Mouse (Mus musculus): Measurements from ENCODE around the gene Lsamp.

DNA sequence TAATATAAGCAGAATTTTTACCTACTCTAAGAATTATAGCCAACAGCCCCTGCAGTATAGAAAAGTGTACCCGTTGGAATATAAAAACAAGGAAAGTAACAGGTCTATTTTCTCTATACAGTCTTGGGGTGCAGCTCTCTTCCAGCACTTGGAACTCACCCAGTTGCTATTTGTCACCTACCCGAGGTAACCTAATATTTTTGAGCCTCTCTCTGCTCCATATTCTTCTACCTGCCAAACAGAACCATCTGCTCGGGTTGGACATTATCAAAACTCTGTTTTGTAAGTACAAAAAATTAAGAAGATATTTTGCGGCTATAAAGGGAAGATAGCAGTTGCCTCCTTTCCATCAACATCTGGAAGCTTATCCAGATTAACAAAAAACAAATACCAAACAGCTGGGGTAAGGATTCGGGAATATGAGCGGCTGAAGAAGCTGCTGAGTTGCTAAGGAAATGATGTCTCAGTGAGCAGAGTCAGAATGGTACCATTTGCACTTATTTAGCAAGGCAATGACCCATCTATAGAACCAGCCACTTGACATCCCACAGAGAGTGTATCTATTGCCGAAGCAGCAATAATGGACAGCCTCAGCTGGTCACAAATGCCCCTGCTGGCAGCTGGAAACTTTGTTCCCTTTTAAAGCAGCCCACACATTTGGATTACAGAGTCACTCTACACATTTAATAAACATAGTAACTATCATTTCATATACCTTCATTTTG, 1957.6 kb downstream of the Lsamp start:
- no peak for TF ChIP-seq CTCF (IDR thresholded peaks at IDR 0.05; ENCODE audit: low read depth)
- no peak for TF ChIP-seq EP300 (IDR thresholded peaks at IDR 0.05; ENCODE audit: low read depth)
